ENCODE assay signal across 10 mouse cellular contexts in the genomic region with DNA sequence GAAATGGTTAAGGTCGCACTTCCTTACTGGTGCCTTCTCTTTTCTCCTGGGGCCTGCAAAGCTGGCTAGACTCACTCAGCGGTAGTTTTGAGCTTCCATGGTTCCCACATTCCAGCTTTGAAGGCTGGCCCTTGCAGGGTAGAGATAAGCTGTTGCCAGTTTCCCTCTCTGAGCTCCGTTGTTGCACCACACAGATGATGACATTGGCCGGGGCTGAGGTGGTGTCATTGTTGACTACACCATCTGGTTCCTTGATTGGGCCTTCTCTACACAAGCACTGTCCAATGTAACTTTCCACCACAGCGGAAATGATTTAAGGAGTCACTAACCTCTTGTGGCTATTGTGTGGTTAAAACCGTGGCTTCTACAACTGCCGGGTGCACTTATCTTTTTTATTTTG. TPM values are rescaled to one million over a fixed set of nuclear protein-coding genes. Genes with fewer than 3 reads are reported as not detected.
A peak's percentile ranks its signal among the peaks of the same experiment; 100 is the strongest.
DNase-seq lines count a peak whose midpoint lies in the region; ATAC-seq and TF ChIP-seq lines count a peak whose summit lies in the region.
"Had no signal": no experiment of that assay in that cellular context is flagged by ENCODE, and none has a peak within 500 bp of the region (broad histone marks: within the 10 kb centered on the region; RNA-seq: fewer than 3 reads in every experiment).

No protein-coding gene starts in this region.

- no peaks in the 10 kb centered on the region for H3K9me3 ChIP-seq in lung, embryonic 14.5 days (ENCODE audit: low read depth, low read length)
- no peaks in the 10 kb centered on the region for H3K9me3 ChIP-seq in midbrain, embryonic 15.5 days
- H3K9me3 ChIP-seq: neural tube, embryonic 13.5 days had no signal

- H3K4me2 ChIP-seq in lung, embryonic 14.5 days, result no peak overlapping the region
- H3K4me2 ChIP-seq in midbrain, embryonic 15.5 days, result no peak overlapping the region

- TF ChIP-seq CTCF in lung, embryonic 14.5 days (IDR thresholded peaks at IDR 0.05; ENCODE audit: low read depth), result no peak

- H3K4me1 ChIP-seq in lung, embryonic 14.5 days (ENCODE audit: insufficient read depth), result no peaks in the 10 kb centered on the region
- H3K4me1 ChIP-seq in midbrain, embryonic 15.5 days, result peaks cover 38% of the 10 kb centered on the region

- H3K27ac ChIP-seq in lung, embryonic 14.5 days (ENCODE audit: low read depth), result no peak overlapping the region
- no peak overlapping the region for H3K27ac ChIP-seq in midbrain, embryonic 15.5 days
- H3K27ac ChIP-seq: neural tube, embryonic 13.5 days; stomach, postnatal 0 days had no signal

- no peak overlapping the region for H3K9ac ChIP-seq in lung, embryonic 14.5 days
- H3K9ac ChIP-seq in midbrain, embryonic 15.5 days, result no peak overlapping the region; the same call in 1 of the 2 replicates
- H3K9ac ChIP-seq: neural tube, embryonic 13.5 days had no signal

- no peaks in the 10 kb centered on the region for H3K36me3 ChIP-seq in lung, embryonic 14.5 days (ENCODE audit: insufficient read depth)
- no peaks in the 10 kb centered on the region for H3K36me3 ChIP-seq in splenic B cell, adult 2 months (ENCODE audit: control insufficient read depth, insufficient read depth, low read length, poor library complexity, severe bottlenecking)
- H3K36me3 ChIP-seq in midbrain, embryonic 15.5 days (replicated peaks), result no peaks in the 10 kb centered on the region
- H3K36me3 ChIP-seq: neural tube, embryonic 13.5 days had no signal

- peak; percentile 12 for DNase-seq in ovary, adult 18-20 months (ENCODE audit: low spot score)
- DNase-seq in ovary, postnatal 36 days (ENCODE audit: low spot score), result no peak
- peak; percentile 10 for DNase-seq in lung, embryonic 14.5 days
- DNase-seq in splenic B cell, adult 2 months (ENCODE audit: low read depth, low spot score), result peak; percentile 9
- DNase-seq in testis, postnatal 14 days (ENCODE audit: low spot score), result no peak
- no peak for DNase-seq in kidney, postnatal 14 days

- 55% methylated on average over 7 of the region's 7 CpGs for WGBS in lung, embryonic 14.5 days
- 77% methylated on average over 7 of the region's 7 CpGs for WGBS in midbrain, embryonic 15.5 days

- H3K27me3 ChIP-seq in lung, embryonic 14.5 days (ENCODE audit: insufficient read depth, low read length), result peaks cover 50% of the 10 kb centered on the region
- H3K27me3 ChIP-seq in splenic B cell, adult 2 months (ENCODE audit: control insufficient read depth, insufficient read depth, low read length, poor library complexity, severe bottlenecking), result no peaks in the 10 kb centered on the region
- H3K27me3 ChIP-seq in midbrain, embryonic 15.5 days (replicated peaks), result peaks cover 6% of the 10 kb centered on the region

- peak; percentile 90 for ATAC-seq in granulocyte monocyte progenitor cell, adult 5-6 weeks (replicated peaks; ENCODE audit: poor library complexity, severe bottlenecking)
- ATAC-seq in lung, embryonic 14.5 days (ENCODE audit: insufficient read depth), result no peak
- ATAC-seq in midbrain, embryonic 15.5 days (replicated peaks), result no peak

- H3K4me3 ChIP-seq in lung, embryonic 14.5 days (ENCODE audit: low read depth, low read length), result no peak overlapping the region
- no peak overlapping the region for H3K4me3 ChIP-seq in midbrain, embryonic 15.5 days
- H3K4me3 ChIP-seq: neural tube, embryonic 13.5 days had no signal

RNA-seq across cellular contexts. Expression of gene Elfn2, which starts 2.0 kb away (rescaled TPM):
- not detected in 2 replicates for total RNA-seq in granulocyte monocyte progenitor cell, adult 5-6 weeks (2014; fragmentation: Nextera tagmentation)
- total RNA-seq in granulocyte monocyte progenitor cell, adult 5-6 weeks (2017), result not detected in 2 replicates
- 0.03 and 0.08 TPM in 2 replicates for polyA plus RNA-seq in lung, embryonic 14.5 days (2014; fragmentation: Nextera tagmentation; extraction: Ambion mirVana)
- polyA plus RNA-seq in midbrain, embryonic 15.5 days (2015; fragmentation: Nextera tagmentation; extraction: Ambion mirVana), result 10.1 and 11.1 TPM in 2 replicates

RNA-seq across cellular contexts. Expression of gene Mfng, which starts 52.7 kb away (rescaled TPM):
- total RNA-seq in granulocyte monocyte progenitor cell, adult 5-6 weeks (2014; fragmentation: Nextera tagmentation), result 31.2 and 34.9 TPM in 2 replicates
- total RNA-seq in granulocyte monocyte progenitor cell, adult 5-6 weeks (2017), result 4.5 and 8.2 TPM in 2 replicates
- polyA plus RNA-seq in lung, embryonic 14.5 days (2014; fragmentation: Nextera tagmentation; extraction: Ambion mirVana), result 28.7 and 34.3 TPM in 2 replicates
- 27.1 and 30.1 TPM in 2 replicates for polyA plus RNA-seq in midbrain, embryonic 15.5 days (2015; fragmentation: Nextera tagmentation; extraction: Ambion mirVana)

Comparison
In these comparisons a context has a peak if more than half of its experiments do, and no peak if none do; other contexts are left out.
1. DNase-seq: peak in ovary, adult 18-20 months (single experiment), lung, embryonic 14.5 days (single experiment) and splenic B cell, adult 2 months (single experiment); none in ovary, postnatal 36 days (single experiment), testis, postnatal 14 days (single experiment) and kidney, postnatal 14 days (single experiment).
2. RNA of gene Elfn2, which starts 2.0 kb away (polyA plus RNA-seq): 10.1 to 11.1 TPM in midbrain, embryonic 15.5 days; 0.03 to 0.08 TPM in lung, embryonic 14.5 days; every median in the first group is over 10 times any median in the second.